Mouse (Mus musculus) lung, postnatal 0 days (tissue): ENCODE measurements at regions not wholly inside any gene's neighbourhood (a gene's known extent, or its start where the extent isn't known, plus 50 kb on each side); places are given as distances from the start of the nearest gene placed in this dataset.

Experiments
- CTCF ChIP-seq: IDR thresholded peaks from 2 replicates; pipeline ENCODE4 v1.5.1; 2016; ENCODE audit warnings: antibody characterized with exemption, mild to moderate bottlenecking
- EP300 ChIP-seq: IDR thresholded peaks from 2 replicates; pipeline ENCODE4 v1.6.1; 2016; ENCODE audit warnings: antibody characterized with exemption, mild to moderate bottlenecking, control low read depth

DNA sequence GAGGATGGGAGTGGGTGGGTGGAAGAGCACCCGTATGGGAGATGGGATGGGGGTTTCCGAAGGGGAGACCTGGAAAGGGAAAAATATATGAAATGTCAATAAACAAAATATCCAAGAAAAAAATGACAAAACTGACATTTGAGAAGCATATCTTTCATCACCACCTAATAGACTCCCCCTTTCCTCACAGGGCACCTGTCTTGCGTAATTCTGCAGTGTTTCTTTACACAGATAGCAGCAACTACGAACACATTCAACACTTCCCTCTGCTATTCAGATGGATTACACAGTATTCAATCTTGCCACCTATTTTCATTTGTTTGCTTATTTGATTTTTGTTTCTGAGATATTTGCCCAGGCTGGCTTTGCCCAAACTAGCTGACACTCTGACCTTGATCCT lies 136.3 kb upstream of the Fmo9 start:
- TF ChIP-seq CTCF (no peak), EP300 (no peak)
